Mouse (Mus musculus) brain, embryonic 14.5 days (tissue): Measurements from ENCODE around the gene Rab42.

Experiments used
- CTCF ChIP-seq: fragments of 200-500 bp; IDR thresholded peaks from 2 replicates; pipeline ENCODE4 v1.5.1; 2012; ENCODE audit warnings: inconsistent platforms, mild to moderate bottlenecking, moderate library complexity, borderline replicate concordance; ENCODE audit not compliant: insufficient read depth, insufficient read length; ENCODE audit errors: extremely low read depth
- POLR2A ChIP-seq: fragments of 200-500 bp; IDR thresholded peaks from 2 replicates; pipeline ENCODE4 v1.6.1; 2012; ENCODE audit warnings: mild to moderate bottlenecking, inconsistent platforms, borderline replicate concordance; ENCODE audit not compliant: poor library complexity, insufficient read depth, insufficient read length, severe bottlenecking; ENCODE audit errors: extremely low read depth

GRCm38 (mm10) chr4:132254986-132255385 lies 48.2 kb downstream of the Rab42 start:
- no peak for TF ChIP-seq CTCF
- TF ChIP-seq POLR2A: no peak
